Mouse (Mus musculus) embryo, embryonic 11 days (tissue): ENCODE measurements at regions not wholly inside any gene's neighbourhood (a gene's known extent, or its start where the extent isn't known, plus 50 kb on each side); places are given as distances from the start of the nearest gene placed in this dataset.

Experiments used
- DNase-seq: peaks from one replicate; pipeline ENCODE4 v3.0.0-alpha.2; 2015

DNA sequence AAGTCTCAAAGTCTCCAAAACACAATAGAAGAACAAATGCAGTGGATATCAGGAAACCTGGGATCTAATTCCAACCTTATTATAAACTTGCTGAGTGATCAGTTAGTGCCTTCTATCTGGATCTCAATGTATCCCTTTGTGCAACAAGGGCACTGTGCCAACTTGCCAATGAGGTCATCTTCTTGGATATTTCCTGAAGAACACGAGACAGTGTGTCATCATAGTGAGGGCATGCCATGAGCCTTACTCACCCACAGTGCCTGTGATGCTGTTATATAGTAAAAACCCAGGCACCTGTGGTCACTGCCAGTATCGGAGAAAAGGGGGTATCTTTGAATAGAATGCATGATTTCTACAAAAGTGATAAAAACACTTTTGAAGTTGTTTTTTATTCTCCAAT, 60.2 kb upstream of the Cd34 start:
- DNase-seq, result no peak

DNA sequence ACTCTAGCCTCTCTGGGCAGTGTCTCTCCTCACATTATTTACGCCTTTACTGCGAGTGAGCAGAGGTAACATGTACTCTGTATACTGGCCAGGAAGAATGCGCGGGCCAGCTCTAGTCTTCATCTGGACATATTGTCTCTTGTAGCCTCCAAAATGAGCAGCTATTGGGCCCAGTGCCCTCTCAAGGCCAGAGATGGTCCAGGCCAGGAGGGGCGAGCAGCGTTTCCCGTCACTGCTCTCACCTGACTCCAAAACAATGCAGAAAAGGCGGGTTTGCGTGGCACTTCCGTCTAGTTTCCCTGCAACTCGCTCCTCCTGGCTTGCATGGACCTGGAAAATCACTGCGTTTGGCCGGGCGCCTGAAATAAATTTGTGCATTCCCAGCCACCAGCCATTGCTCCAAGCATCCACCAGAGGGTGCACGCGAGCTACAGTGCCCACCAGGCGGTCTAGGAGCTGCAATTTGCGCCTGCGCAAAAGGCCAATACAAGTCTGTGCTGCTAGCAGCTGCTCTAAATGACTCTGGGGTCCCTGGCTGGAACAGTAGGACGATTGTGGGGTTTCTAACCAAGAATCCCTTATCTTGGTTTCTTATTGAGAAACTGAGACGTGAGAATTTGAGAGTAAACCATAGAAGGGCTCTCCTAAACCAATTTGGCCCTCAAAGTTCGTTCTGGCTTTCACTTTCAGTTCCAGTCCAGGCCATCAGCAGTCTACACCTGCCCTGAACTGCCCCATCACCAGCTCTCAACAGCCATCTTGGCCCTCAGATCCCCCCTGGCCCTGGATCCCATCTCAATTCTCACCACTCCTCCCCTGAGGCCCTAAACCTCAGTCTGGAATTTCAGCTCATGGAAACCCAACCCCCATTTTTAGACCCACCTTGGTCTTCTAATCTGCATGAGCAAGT, 59.0 kb upstream of the Cd34 start:
- DNase-seq, result peak; percentile 92

DNA sequence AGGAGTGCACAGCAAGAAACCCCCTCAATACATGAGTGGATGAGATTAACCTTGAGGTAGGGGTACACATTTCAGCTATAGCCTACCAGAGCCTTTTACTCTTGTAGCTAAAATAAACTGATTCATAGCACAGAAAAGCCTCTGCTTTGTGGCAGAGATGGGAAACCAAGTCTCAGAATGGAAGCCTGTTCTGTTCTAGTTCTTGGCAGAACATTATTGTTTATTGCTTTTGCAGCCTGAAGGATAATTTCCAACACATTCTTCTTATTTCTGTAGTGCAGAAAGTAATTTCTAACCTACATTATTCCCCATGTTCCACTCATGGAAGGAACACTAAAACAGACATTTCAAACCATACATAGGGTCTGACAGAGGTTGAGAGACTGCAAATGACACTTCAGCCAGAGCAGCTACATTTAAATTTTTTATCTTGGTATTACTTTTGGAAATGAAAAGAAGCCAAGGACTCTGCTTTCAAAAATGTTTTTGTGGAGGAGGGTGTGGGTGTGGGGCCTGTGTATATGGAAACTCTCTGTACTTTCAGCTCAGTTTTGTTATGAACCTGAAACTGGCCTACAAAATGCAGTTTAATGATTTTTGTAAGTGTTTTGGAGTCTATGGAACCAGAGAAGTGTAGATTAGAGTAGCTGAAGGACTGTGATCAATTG, 56.9 kb upstream of the Cd34 start:
- DNase-seq, result no peak

DNA sequence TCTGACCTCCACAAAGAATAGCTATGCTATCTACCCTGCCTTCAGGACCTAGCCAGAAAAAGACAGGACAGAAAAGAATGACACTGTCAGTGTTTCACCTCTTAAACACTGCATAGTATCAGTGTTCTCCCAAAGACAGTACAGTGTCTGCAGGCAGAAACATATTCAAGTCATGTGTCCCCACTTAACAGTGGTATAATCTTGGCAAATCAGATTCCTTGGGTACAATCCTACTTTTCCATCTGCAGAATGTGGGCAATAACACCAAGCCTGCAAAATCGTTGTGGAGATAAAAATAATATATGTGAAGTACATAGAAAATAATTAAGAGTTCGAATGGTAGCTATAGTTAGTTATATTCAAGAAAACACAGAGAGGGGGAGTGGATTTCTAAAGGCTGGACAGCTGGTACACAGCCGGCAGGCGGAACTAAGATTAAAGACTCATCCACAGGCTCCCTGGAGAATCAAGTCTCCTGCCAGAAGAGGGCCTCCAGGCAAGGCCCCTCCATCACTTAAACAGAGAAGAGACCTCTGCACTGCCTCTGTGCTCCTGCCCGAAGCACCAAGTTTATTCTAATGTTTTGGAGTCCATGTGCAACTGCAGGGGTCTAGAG, 53.4 kb upstream of the Cd34 start:
- DNase-seq, result no peak

DNA sequence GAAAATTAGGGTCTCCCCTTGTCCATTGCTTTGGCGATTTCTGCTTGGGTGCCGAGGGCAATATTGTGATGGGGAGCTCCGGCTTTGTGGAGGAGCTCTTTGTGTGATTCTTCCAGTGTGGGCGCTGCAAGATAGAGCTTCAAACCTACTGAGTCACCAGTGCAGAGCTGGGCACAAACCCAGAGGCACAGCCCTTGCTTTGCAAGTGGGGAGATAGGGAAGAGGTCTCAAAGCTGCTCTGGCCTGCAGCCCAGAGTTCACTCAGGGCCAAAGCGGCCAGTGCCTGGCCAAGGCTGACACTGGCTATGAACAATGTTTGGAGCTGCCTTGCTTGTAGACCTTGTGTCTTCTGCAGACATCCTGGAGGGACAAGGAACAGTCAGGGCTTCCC, 52.9 kb upstream of the Cd34 start:
- DNase-seq, result no peak
